Mouse (Mus musculus) ES-E14 (cell line): ENCODE data around the gene Cradd.

Source experiments
- MAFK ChIP-seq: IDR thresholded peaks from 2 replicates; pipeline ENCODE4 v1.6.1; 2014; ENCODE audit warnings: mild to moderate bottlenecking, low read depth, low read length, inconsistent platforms; ENCODE audit not compliant: insufficient read depth
- ZC3H11A ChIP-seq: IDR thresholded peaks from 2 replicates; pipeline ENCODE4 v1.6.1; 2012; ENCODE audit warnings: low read depth, mild to moderate bottlenecking, inconsistent platforms, low read length, borderline replicate concordance
- ZNF384 ChIP-seq: IDR thresholded peaks from 2 replicates; pipeline ENCODE4 v1.6.1; 2012; ENCODE audit warnings: low read depth, low read length, inconsistent platforms

GRCm38 (mm10) chr10:95143446-95144114 lies 180.4 kb downstream of the Cradd start:
- no peak for TF ChIP-seq ZC3H11A
- no peak for TF ChIP-seq ZNF384
- TF ChIP-seq MAFK: no peak
